Mouse (Mus musculus) liver, adult 2 months (tissue): ENCODE measurements around the gene Pex10. TPM values are rescaled to one million over a fixed set of nuclear protein-coding genes. Genes with fewer than 3 reads are reported as not detected.
A peak's percentile ranks its signal among the peaks of the same experiment; 100 is the strongest.

Experiments
- DNase-seq: peaks from one replicate; pipeline ENCODE4 v3.0.0-alpha.2; 2011; ENCODE audit warnings: low read depth, low spot score; ENCODE audit errors: extremely low read depth
- H3K27ac ChIP-seq: fragments of 200-500 bp; replicated peaks from 2 replicates; pipeline ENCODE4 v1.5.1; 2012; ENCODE audit warnings: low read depth, mild to moderate bottlenecking, control low read depth, inconsistent platforms, low read length; ENCODE audit not compliant: insufficient read depth
- H3K27me3 ChIP-seq: fragments of 200-500 bp; 2 replicates; pipeline ENCODE4 v1.6.1; 2012; ENCODE audit warnings: mild to moderate bottlenecking, moderate library complexity, low read length, inconsistent platforms; ENCODE audit not compliant: control insufficient read depth, insufficient read depth
- H3K36me3 ChIP-seq: fragments of 200-500 bp; 2 replicates; pipeline ENCODE4 v1.6.1; 2012; ENCODE audit warnings: low read length, inconsistent platforms; ENCODE audit not compliant: control insufficient read depth, insufficient read depth
- H3K4me1 ChIP-seq: fragments of 200-500 bp; 2 replicates; pipeline ENCODE4 v1.6.1; 2011; ENCODE audit warnings: low read length; ENCODE audit not compliant: control insufficient read depth, insufficient read depth
- H3K4me3 ChIP-seq: fragments of 200-500 bp; 2 replicates; pipeline ENCODE4 v1.5.1; 2011; ENCODE audit warnings: low read depth, mild to moderate bottlenecking, control low read depth, low read length, moderate library complexity; ENCODE audit not compliant: insufficient read depth
- H3K79me2 ChIP-seq: fragments of 200-500 bp; 2 replicates; pipeline ENCODE4 v1.6.1; 2012; ENCODE audit warnings: inconsistent platforms, mild to moderate bottlenecking, low read length, moderate library complexity; ENCODE audit not compliant: control insufficient read depth, insufficient read depth
- H3K9ac ChIP-seq: fragments of 200-500 bp; 2 replicates; pipeline ENCODE4 v1.6.1; 2012; ENCODE audit warnings: low read depth, mild to moderate bottlenecking, control low read depth, inconsistent platforms, low read length
- CTCF ChIP-seq: fragments of 200-500 bp; IDR thresholded peaks from 2 replicates; pipeline ENCODE4 v1.5.1; 2011; ENCODE audit warnings: low read depth, low read length, control low read depth
- POLR2A ChIP-seq: fragments of 200-500 bp; IDR thresholded peaks from 2 replicates; pipeline ENCODE4 v1.6.1; 2011; ENCODE audit warnings: low read length, control low read depth; ENCODE audit not compliant: insufficient read depth; ENCODE audit errors: extremely low read depth
- WGBS: fragments of 180-500 bp; shearing (Covaris S2); methylation state at CpG from one replicate; pipeline ENCODE4 v1.1.7; 2018; 5-methylcytosine and 5-hydroxymethylcytosine counted together
- polyA plus RNA-seq: library from polyadenylated mRNA; depleted of rRNA; stranded (reverse); fragments of >200 nt; gene quantifications from 2 replicates; pipeline ENCODE4 v1.2.3, GENCODE M21; 2012
- total RNA-seq: library from RNA; depleted of rRNA; stranded (reverse); fragments of >200 nt; gene quantifications from 2 replicates; pipeline ENCODE4 v1.2.3, GENCODE M21; 2014

Pex10 gene
- total and polyA plus RNA-seq, 2 experiments = 3.7 to 13.0 TPM

GRCm38 (mm10) chr4:155068357-155068972 is 1.6 kb downstream of the Pex10 start:
- WGBS = 89% methylated on average over 20 of the region's 20 CpGs
- peaks cover 12% of the 10 kb centered on the region; the same call in 1 of the 2 replicates for H3K36me3 ChIP-seq
- H3K4me3 ChIP-seq = no peak overlapping the region
- H3K27me3 ChIP-seq = no peaks in the 10 kb centered on the region
- no peak overlapping the region for H3K9ac ChIP-seq
- no peak for TF ChIP-seq POLR2A
- TF ChIP-seq CTCF = no peak
- 0 out of 2 replicates have a peak, but pooled peaks cover 4% of the 10 kb centered on the region for H3K79me2 ChIP-seq
- DNase-seq = no peak
- peaks cover 11% of the 10 kb centered on the region for H3K4me1 ChIP-seq
- H3K27ac ChIP-seq = no peak overlapping the region

- H3K4me3 ChIP-seq = no peak overlapping the region
- TF ChIP-seq POLR2A (no peak), CTCF (peak; percentile 65)
- H3K36me3 ChIP-seq = peaks cover 16% of the 10 kb centered on the region; the same call in 1 of the 2 replicates
- no peaks in the 10 kb centered on the region for H3K27me3 ChIP-seq
- no peak overlapping the region for H3K27ac ChIP-seq
- 63% methylated on average over 6 of the region's 6 CpGs for WGBS
- H3K79me2 ChIP-seq = 0 out of 2 replicates have a peak, but pooled peaks cover 4% of the 10 kb centered on the region
- H3K9ac ChIP-seq = no peak overlapping the region
- DNase-seq = no peak
- H3K4me1 ChIP-seq = peaks cover 11% of the 10 kb centered on the region
Measured at GRCm38 (mm10) chr4:155069191-155069590, 2.4 kb downstream of the Pex10 start.

GRCm38 (mm10) chr4:155070199-155070598 is 3.4 kb downstream of the Pex10 start:
- no peak overlapping the region for H3K9ac ChIP-seq
- no peak for DNase-seq
- H3K4me3 ChIP-seq = no peak overlapping the region
- peaks cover 12% of the 10 kb centered on the region for H3K4me1 ChIP-seq
- H3K79me2 ChIP-seq = 0 out of 2 replicates have a peak, but pooled peaks cover 4% of the 10 kb centered on the region
- 89% methylated on average over 13 of the region's 13 CpGs for whole genome bisulfite sequencing
- H3K36me3 ChIP-seq = peaks cover 21% of the 10 kb centered on the region; the same call in 1 of the 2 replicates
- H3K27ac ChIP-seq = no peak overlapping the region
- no peaks in the 10 kb centered on the region for H3K27me3 ChIP-seq
- no peak for TF ChIP-seq CTCF
- no peak for TF ChIP-seq POLR2A

GRCm38 (mm10) chr4:155070921-155071320 is 4.1 kb downstream of the Pex10 start:
- H3K27ac ChIP-seq = no peak overlapping the region
- H3K79me2 ChIP-seq = 0 out of 2 replicates have a peak, but pooled peaks cover 4% of the 10 kb centered on the region
- no peak overlapping the region for H3K9ac ChIP-seq
- peaks cover 21% of the 10 kb centered on the region; the same call in 1 of the 2 replicates for H3K36me3 ChIP-seq
- no peaks in the 10 kb centered on the region for H3K27me3 ChIP-seq
- WGBS = 55% methylated on average over 5 of the region's 5 CpGs
- TF ChIP-seq POLR2A = no peak
- TF ChIP-seq CTCF = no peak
- DNase-seq = no peak
- H3K4me1 ChIP-seq = peaks cover 16% of the 10 kb centered on the region
- H3K4me3 ChIP-seq = no peak overlapping the region

GRCm38 (mm10) chr4:155074418-155074817 is 7.6 kb downstream of the Pex10 start:
- no peak for DNase-seq
- Histone ChIP-seq H3K4me1 (peaks cover 11% of the 10 kb centered on the region), H3K36me3 (peaks cover 30% of the 10 kb centered on the region), H3K79me2 (no peaks in the 10 kb centered on the region), H3K27ac (no peak overlapping the region), H3K9ac (no peak overlapping the region), H3K4me3 (no peak overlapping the region), H3K27me3 (no peaks in the 10 kb centered on the region)
- no peak for TF ChIP-seq POLR2A
- TF ChIP-seq CTCF = no peak
- 45% methylated on average over 9 of the region's 9 CpGs for WGBS

- Histone ChIP-seq H3K27me3 (no peaks in the 10 kb centered on the region), H3K36me3 (peaks cover 37% of the 10 kb centered on the region), H3K4me1 (peaks cover 11% of the 10 kb centered on the region), H3K27ac (no peak overlapping the region), H3K79me2 (peaks cover 2% of the 10 kb centered on the region; the same call in 1 of the 2 replicates), H3K9ac (no peak overlapping the region), H3K4me3 (no peak overlapping the region)
- no peak for DNase-seq
- TF ChIP-seq CTCF (no peak), POLR2A (no peak)
- 89% methylated on average over 9 of the region's 9 CpGs for WGBS
Measured at GRCm38 (mm10) chr4:155075137-155075536, 8.3 kb downstream of the Pex10 start.
